Mouse (Mus musculus) neural tube, embryonic 11.5 days (tissue): ENCODE measurements around the gene Scgb1a1. TPM values are rescaled to one million over a fixed set of nuclear protein-coding genes. Genes with fewer than 3 reads are reported as not detected.
A peak's percentile ranks its signal among the peaks of the same experiment; 100 is the strongest.

Experiments used
- ATAC-seq: fragments of 200-750 bp; cut with Nextera tagmentation; 2 replicates; pipeline ENCODE4 v1.8.0; 2017; ENCODE audit warnings: moderate number of reproducible peaks, mild to moderate bottlenecking, moderate TSS enrichment, moderate library complexity; ENCODE audit not compliant: insufficient read depth, low FRiP score, low TSS enrichment
- DNase-seq: peaks from one replicate; pipeline ENCODE4 v3.0.0-alpha.2; 2015; ENCODE audit warnings: low spot score
- H3K27ac ChIP-seq: fragments of 300-500 bp; sonication (generic); 2 replicates; pipeline ENCODE4 v1.5.1; 2014; ENCODE audit warnings: low read depth, mild to moderate bottlenecking, low read length
- H3K27me3 ChIP-seq: fragments of 300-500 bp; sonication (generic); 2 replicates; pipeline ENCODE4 v1.6.1; 2014; ENCODE audit warnings: mild to moderate bottlenecking, low read length, mixed read lengths; ENCODE audit not compliant: control insufficient read depth, insufficient read depth
- H3K36me3 ChIP-seq: fragments of 300-500 bp; sonication (generic); 2 replicates; pipeline ENCODE4 v1.6.1; 2014; ENCODE audit warnings: mild to moderate bottlenecking, low read length, moderate library complexity, mixed read lengths; ENCODE audit not compliant: control insufficient read depth, insufficient read depth
- H3K4me1 ChIP-seq: fragments of 300-500 bp; sonication (generic); 2 replicates; pipeline ENCODE4 v1.6.1; 2014; ENCODE audit warnings: low read length, mixed read lengths; ENCODE audit not compliant: control insufficient read depth, insufficient read depth
- H3K4me2 ChIP-seq: fragments of 300-500 bp; sonication (generic); 2 replicates; pipeline ENCODE4 v1.6.1; 2014; ENCODE audit warnings: low read depth, mild to moderate bottlenecking, moderate library complexity
- H3K4me3 ChIP-seq: fragments of 300-500 bp; sonication (generic); 2 replicates; pipeline ENCODE4 v1.5.1; 2014; ENCODE audit warnings: low read depth, low read length
- H3K9ac ChIP-seq: fragments of 300-500 bp; sonication (generic); 2 replicates; pipeline ENCODE4 v1.6.1; 2014; ENCODE audit warnings: mild to moderate bottlenecking, low read length
- H3K9me3 ChIP-seq: fragments of 300-500 bp; sonication (generic); 2 replicates; pipeline ENCODE4 v1.6.1; 2016; ENCODE audit warnings: low read length; ENCODE audit not compliant: control insufficient read depth
- WGBS: fragments of 180-500 bp; shearing (Covaris S2); extraction: QIAGEN DNeasy Blood & Tissue Kit; methylation state at CpG from one replicate; pipeline ENCODE4 v1.1.7; 2014; 5-methylcytosine and 5-hydroxymethylcytosine counted together
- polyA plus RNA-seq: library from polyadenylated mRNA; unstranded; fragments of >200 nt; fragmentation: Nextera tagmentation; extraction: Ambion mirVana; gene quantifications from 2 replicates; pipeline ENCODE4 v1.2.1, GENCODE M21; 2014

The Scgb1a1 gene
- polyA plus RNA-seq, 1 experiment from 2014 or later, result not detected

DNA sequence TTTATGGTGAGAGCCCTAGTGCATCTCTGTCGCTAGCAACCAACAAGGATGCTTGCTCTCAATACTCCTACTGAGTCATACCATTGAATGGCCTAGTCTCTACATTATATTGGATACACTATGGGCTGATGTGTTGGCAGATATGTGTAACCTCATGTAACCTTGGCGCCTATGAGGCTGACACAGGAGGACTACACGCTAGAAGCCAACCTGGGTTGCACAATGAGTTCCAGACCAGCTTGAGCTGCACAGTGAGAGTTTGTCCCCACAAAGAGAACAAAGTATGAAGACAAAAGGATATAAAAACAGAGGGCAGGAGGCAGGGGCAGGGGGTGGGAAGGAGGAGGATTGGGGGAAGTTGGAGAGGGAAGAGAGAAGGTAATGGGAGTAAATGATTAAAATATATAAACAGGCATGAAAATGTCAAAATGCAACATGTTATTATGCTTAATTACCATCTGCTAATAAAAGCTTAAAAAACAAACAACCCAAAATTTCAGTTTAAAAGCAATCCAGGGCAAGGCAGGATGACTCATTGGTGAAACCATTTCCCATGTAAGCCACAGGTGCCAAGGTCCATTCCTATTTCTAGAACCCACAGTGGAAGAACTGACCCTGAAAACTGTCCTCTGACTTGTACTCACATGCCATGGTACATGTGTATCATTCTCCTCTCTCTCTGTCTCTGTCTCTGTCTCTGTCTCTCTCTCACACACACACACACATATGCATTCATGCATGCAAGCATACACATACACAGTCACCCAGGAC is 32.1 kb upstream of the Scgb1a1 start:
- Histone ChIP-seq H3K27me3 (no peaks in the 10 kb centered on the region), H3K4me1 (no peaks in the 10 kb centered on the region), H3K36me3 (no peaks in the 10 kb centered on the region), H3K4me2 (no peak overlapping the region), H3K9ac (no peak overlapping the region), H3K27ac (no peak overlapping the region), H3K4me3 (no peak overlapping the region), H3K9me3 (no peaks in the 10 kb centered on the region)
- DNase-seq (no peak), ATAC-seq (no peak)
- 95% methylated on average over 3 of the region's 3 CpGs for WGBS

DNA sequence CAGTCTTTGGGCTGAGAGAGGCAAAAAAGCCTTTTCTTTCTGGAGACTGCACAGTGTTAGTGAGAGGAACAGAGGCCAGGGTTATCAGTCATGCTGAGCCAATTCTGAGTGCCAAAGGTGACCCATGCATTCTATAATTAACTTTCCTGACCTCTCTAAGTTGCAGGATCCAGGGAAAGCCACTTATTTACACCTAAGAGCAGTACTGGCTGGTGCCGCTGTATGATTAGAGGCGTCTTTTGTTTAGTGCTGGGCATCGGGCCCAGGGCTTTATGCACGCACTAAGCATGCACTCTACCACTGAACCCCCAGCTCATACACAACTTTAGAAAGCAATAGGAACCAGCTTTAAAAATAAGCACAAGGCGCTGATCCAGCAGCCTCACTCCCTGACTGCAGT is 29.5 kb upstream of the Scgb1a1 start:
- Histone ChIP-seq H3K9ac (no peak overlapping the region), H3K27me3 (no peaks in the 10 kb centered on the region), H3K36me3 (no peaks in the 10 kb centered on the region), H3K4me3 (no peak overlapping the region), H3K4me2 (no peak overlapping the region), H3K27ac (no peak overlapping the region), H3K9me3 (no peaks in the 10 kb centered on the region), H3K4me1 (no peaks in the 10 kb centered on the region)
- 95% methylated on average over 5 of the region's 5 CpGs for WGBS
- DNase-seq, result no peak
- ATAC-seq, result no peak

DNA sequence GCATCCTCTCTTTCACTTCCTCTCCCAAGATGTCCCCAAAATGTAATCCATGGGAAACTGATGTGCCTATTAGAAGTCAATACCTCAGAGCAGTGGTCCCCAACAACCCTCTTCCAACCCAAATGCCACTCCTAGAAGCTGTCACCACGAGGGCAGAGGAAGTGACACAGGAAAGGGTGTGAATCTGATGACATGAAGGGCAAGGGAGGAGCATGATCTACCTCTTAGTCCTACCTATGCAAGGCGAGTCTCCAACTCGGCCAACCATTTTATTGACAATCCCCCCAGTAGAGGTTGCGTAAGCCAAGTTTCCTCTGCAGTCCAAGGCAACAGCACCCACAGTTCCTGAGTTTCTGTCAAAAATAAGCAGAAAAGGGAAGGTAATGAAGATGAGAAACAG is 28.5 kb upstream of the Scgb1a1 start:
- 85% methylated on average over 4 of the region's 4 CpGs for WGBS

DNA sequence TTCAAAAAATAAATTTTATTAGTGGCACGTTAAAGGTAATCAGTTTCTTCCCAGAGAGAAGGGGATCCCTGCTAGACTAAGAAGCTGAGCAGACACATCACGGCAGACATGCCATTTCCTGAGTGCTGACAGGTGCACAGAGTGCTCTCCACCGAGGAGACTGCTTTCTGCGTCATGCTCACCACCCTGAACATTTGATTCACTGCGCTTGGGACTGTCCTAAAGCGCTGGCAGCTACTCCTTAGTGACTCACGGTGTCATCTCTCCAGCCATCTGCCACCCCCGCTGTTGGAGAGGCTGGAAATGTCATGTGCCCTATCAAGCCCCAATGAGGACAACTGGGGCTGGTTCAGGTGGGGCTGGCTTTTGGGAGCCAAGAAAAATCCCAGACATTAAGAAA is 24.3 kb upstream of the Scgb1a1 start:
- DNase-seq (no peak), ATAC-seq (no peak)
- Histone ChIP-seq H3K36me3 (no peaks in the 10 kb centered on the region), H3K27me3 (no peaks in the 10 kb centered on the region), H3K4me2 (no peak overlapping the region), H3K4me1 (no peaks in the 10 kb centered on the region), H3K9me3 (no peaks in the 10 kb centered on the region), H3K4me3 (no peak overlapping the region), H3K27ac (no peak overlapping the region), H3K9ac (no peak overlapping the region)
- 71% methylated on average over 8 of the region's 8 CpGs for WGBS

More for the DNA sequence above, 28.5 kb upstream of the Scgb1a1 start:
- ATAC-seq, result no peak
- H3K36me3 ChIP-seq, result no peaks in the 10 kb centered on the region
- no peak overlapping the region for H3K9ac ChIP-seq
- H3K9me3 ChIP-seq, result no peaks in the 10 kb centered on the region
- DNase-seq, result no peak
- H3K27ac ChIP-seq, result no peak overlapping the region
- no peak overlapping the region for H3K4me2 ChIP-seq
- no peaks in the 10 kb centered on the region for H3K27me3 ChIP-seq
- no peaks in the 10 kb centered on the region for H3K4me1 ChIP-seq
- H3K4me3 ChIP-seq, result no peak overlapping the region

DNA sequence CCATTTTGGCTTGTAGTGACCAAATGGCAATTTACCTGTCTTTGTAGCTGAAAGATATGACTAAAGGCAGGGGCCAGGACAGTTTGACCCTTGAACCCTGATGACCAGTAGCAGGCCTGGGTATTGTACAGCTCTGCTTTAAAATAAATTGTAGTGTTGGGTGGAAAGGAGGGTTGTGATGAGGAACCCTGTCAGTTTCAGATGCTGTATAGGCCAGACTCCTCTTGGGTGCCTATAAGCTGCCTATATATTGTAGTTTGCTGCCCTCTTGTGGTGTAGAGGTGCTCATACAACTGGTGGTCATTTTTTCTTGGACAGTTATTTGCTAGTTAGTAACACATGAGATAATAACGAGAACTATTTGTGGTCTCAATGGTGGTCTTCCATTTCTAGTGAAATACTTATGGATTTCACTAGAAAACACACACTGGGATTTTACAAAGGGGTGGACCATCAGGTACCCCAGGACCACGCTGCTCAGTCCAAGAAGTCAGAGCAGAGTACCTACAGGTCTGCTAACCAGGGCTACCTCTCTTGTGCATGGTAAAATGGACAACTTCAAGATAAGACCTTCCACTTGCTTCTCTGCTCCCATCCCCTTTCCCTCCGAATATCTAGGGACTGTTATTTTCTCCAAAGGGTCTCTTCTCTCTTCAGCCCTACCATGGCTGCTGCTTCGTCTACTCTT is 22.6 kb upstream of the Scgb1a1 start:
- no peak overlapping the region for H3K27ac ChIP-seq
- no peaks in the 10 kb centered on the region for H3K4me1 ChIP-seq
- H3K4me3 ChIP-seq, result no peak overlapping the region
- WGBS, result 54% methylated on average over 4 of the region's 4 CpGs
- H3K9me3 ChIP-seq, result no peaks in the 10 kb centered on the region
- no peaks in the 10 kb centered on the region for H3K36me3 ChIP-seq
- no peaks in the 10 kb centered on the region for H3K27me3 ChIP-seq
- ATAC-seq (peak; percentile 77), DNase-seq (no peak)
- no peak overlapping the region for H3K4me2 ChIP-seq
- H3K9ac ChIP-seq, result no peak overlapping the region

DNA sequence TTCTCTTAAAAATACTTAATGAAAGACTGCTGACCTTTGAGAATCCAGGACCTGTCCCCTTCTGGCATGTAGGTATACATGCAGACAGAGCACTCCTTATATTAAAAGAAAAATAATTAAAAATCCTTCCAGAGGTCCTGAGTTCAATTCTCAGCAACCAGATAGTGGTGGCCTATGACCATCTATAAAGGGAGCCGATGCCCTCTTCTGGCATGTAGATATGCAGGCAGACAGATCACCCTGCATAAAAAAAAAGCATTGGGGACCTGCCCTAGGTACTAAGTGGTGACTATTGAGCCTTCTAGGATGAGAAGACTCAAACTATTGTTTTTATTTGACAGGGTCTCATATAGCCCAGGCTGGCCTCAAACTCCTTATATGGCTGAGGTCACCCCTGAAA is 20.8 kb upstream of the Scgb1a1 start:
- H3K4me2 ChIP-seq, result no peak overlapping the region
- DNase-seq (no peak), ATAC-seq (no peak)
- no peaks in the 10 kb centered on the region for H3K27me3 ChIP-seq
- no peaks in the 10 kb centered on the region for H3K36me3 ChIP-seq
- no peak overlapping the region for H3K9ac ChIP-seq
- no peaks in the 10 kb centered on the region for H3K9me3 ChIP-seq
- H3K4me3 ChIP-seq, result no peak overlapping the region
- 88% methylated on average over 1 of the region's 1 CpGs for WGBS
- H3K27ac ChIP-seq, result no peak overlapping the region
- H3K4me1 ChIP-seq, result no peaks in the 10 kb centered on the region

DNA sequence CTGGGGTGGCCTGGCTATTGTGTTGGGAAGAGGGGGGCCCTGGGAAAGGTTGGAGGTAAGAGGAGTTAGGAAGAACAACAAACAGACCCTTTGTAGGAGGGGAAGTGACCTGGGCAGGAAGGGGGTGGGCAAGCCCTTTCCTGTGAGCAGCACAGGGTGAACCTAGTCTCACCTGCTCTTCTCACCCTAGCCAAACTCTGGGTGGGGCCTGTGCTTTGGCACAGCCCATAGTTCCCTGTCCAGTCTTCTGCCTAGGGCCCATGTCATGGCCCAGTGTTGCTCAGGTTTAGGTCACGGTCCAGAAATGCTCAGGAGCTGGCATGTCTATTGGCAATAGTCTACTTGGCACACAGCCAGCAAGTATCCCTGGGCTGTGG is 19.6 kb upstream of the Scgb1a1 start:
- Histone ChIP-seq H3K4me3 (no peak overlapping the region), H3K27ac (no peak overlapping the region), H3K36me3 (no peaks in the 10 kb centered on the region), H3K9ac (no peak overlapping the region), H3K4me1 (no peaks in the 10 kb centered on the region), H3K9me3 (no peaks in the 10 kb centered on the region), H3K4me2 (no peak overlapping the region), H3K27me3 (no peaks in the 10 kb centered on the region)
- no peak for ATAC-seq
- 79% methylated on average over 1 of the region's 1 CpGs for WGBS
- DNase-seq, result no peak

DNA sequence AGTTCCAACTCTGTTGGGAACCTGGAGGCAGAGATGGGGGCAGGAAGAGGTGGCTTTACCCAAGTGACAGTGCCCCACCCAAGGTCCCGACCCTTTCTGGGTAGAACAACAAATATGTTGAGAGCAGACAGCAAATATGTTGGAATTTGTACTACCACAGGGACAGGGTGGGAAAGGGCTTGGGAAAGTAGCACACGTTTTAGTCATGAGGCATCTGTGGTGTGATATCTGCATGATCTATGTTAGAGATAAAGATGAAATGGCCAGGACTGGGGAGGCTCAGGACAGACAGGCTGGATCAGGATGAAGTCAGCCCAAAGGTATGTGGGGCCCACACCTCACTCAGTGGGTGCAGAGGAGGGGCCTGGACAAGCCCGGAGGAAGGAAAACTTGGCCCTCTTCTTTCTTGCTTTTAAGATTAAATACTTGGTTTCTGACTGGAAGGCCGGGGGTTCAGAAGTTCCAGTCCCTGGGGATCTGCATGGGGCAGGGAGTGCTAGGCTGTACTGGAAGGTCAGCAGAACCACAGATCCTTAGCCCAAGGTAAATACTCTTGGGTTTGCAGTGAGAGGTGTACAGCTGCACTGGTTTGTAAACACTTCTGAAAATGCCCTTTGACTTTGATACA is 19.1 kb upstream of the Scgb1a1 start:
- no peak overlapping the region for H3K4me3 ChIP-seq
- H3K27me3 ChIP-seq, result no peaks in the 10 kb centered on the region
- no peaks in the 10 kb centered on the region for H3K36me3 ChIP-seq
- DNase-seq (no peak), ATAC-seq (no peak)
- WGBS, result 63% methylated on average over 4 of the region's 4 CpGs
- no peak overlapping the region for H3K9ac ChIP-seq
- H3K27ac ChIP-seq, result no peak overlapping the region
- no peak overlapping the region for H3K4me2 ChIP-seq
- no peaks in the 10 kb centered on the region for H3K9me3 ChIP-seq
- no peaks in the 10 kb centered on the region for H3K4me1 ChIP-seq

DNA sequence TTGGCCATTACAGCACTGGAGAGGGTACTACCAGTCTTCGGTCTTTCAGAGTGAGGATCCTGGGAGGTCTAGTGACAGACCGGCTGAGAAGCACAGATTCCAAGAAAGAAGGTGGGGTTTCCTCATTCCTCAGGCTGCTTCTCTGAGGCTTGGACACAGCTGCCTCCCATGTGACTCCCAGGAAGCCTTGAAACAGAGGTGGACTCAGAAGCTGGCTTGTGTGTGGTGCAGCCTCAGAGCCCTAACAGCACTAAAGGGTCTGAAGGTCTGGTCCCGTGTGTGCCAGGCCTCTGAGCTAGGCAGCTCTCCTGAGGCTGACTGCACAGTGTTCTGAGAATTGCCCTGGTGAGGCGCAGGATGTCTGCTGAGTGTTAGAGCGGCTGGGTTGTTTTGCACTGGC is 18.3 kb upstream of the Scgb1a1 start:
- H3K4me2 ChIP-seq, result no peak overlapping the region
- no peak overlapping the region for H3K27ac ChIP-seq

More for the DNA sequence above, 18.3 kb upstream of the Scgb1a1 start:
- Histone ChIP-seq H3K9me3 (no peaks in the 10 kb centered on the region), H3K36me3 (no peaks in the 10 kb centered on the region), H3K9ac (no peak overlapping the region), H3K4me1 (no peaks in the 10 kb centered on the region), H3K27me3 (no peaks in the 10 kb centered on the region), H3K4me3 (no peak overlapping the region)
- ATAC-seq (no peak), DNase-seq (no peak)
- 63% methylated on average over 5 of the region's 5 CpGs for WGBS
